Mouse (Mus musculus) G1E (cell line): ENCODE data around the gene Lenep. TPM values are rescaled to one million over a fixed set of nuclear protein-coding genes. Genes with fewer than 3 reads are reported as not detected.

Experiments used
- ATAC-seq: 2 replicates; pipeline ENCODE4 v1.8.0; 2016; ENCODE audit warnings: mild to moderate bottlenecking; ENCODE audit not compliant: insufficient number of reproducible peaks, poor library complexity, low FRiP score, severe bottlenecking; ENCODE audit errors: extremely low read depth
- DNase-seq: peaks from one replicate; pipeline ENCODE4 v3.0.0; 2012; ENCODE audit warnings: low spot score
- H3K27me3 ChIP-seq: 2 replicates; pipeline ENCODE4 v1.6.1; 2012; ENCODE audit warnings: mild to moderate bottlenecking, low read length, inconsistent platforms; ENCODE audit not compliant: insufficient read depth
- H3K36me3 ChIP-seq: replicated peaks from 2 replicates; pipeline ENCODE3; 2012; ENCODE audit warnings: mild to moderate bottlenecking, inconsistent platforms
- H3K4me1 ChIP-seq: 2 replicates; pipeline ENCODE4 v1.6.1; 2012; ENCODE audit warnings: low read depth, low read length, inconsistent platforms, mixed read lengths; ENCODE audit not compliant: insufficient read depth
- H3K4me3 ChIP-seq: 2 replicates; pipeline ENCODE4 v1.5.1; 2012; ENCODE audit warnings: low read depth, mild to moderate bottlenecking, inconsistent platforms, low read length, moderate library complexity, mixed read lengths
- H3K9me3 ChIP-seq: replicated peaks from 2 replicates; pipeline ENCODE4 v1.6.1; 2012; ENCODE audit warnings: inconsistent platforms
- CTCF ChIP-seq: IDR thresholded peaks from 2 replicates; pipeline ENCODE4 v1.5.1; 2012; ENCODE audit warnings: low read depth, low read length, inconsistent platforms, mixed read lengths
- GATA1 ChIP-seq: IDR thresholded peaks from 2 replicates; pipeline ENCODE4 v1.6.1; 2012; ENCODE audit warnings: borderline replicate concordance, low read length, inconsistent platforms, mixed read lengths
- GATA2 ChIP-seq: IDR thresholded peaks from 2 replicates; pipeline ENCODE4 v1.6.1; 2012; ENCODE audit warnings: low read depth, low read length, inconsistent platforms, borderline replicate concordance
- POLR2AphosphoS5 ChIP-seq: IDR thresholded peaks from 2 replicates; pipeline ENCODE4 v1.6.1; 2012; ENCODE audit warnings: low read depth, low read length, inconsistent platforms; ENCODE audit not compliant: insufficient replicate concordance
- TAL1 ChIP-seq: conservative IDR thresholded peaks from 2 replicates; pipeline ENCODE4 v1.6.1; 2012; ENCODE audit warnings: low read depth, low read length, inconsistent platforms, mixed read lengths
- polyA plus RNA-seq: library from polyadenylated mRNA; stranded (reverse); fragments of >175 nt; gene quantifications from 2 replicates; pipeline ENCODE4 v1.2.3, GENCODE M21; 2012
- total RNA-seq, 2 experiments: library from RNA; stranded (forward) in 1 of 2; stranded (reverse) in 1 of 2; fragments of 200-1000 nt in 1 of 2; fragments of >200 nt in 1 of 2; fragmentation: Nextera tagmentation in 1 of 2; gene quantifications; 2 replicates each; pipeline ENCODE4 v1.2.3; 2014 to 2017

Lenep gene
- total and polyA plus RNA-seq, 3 experiments, result 0.12 to 3.7 (median 0.98) TPM

DNA sequence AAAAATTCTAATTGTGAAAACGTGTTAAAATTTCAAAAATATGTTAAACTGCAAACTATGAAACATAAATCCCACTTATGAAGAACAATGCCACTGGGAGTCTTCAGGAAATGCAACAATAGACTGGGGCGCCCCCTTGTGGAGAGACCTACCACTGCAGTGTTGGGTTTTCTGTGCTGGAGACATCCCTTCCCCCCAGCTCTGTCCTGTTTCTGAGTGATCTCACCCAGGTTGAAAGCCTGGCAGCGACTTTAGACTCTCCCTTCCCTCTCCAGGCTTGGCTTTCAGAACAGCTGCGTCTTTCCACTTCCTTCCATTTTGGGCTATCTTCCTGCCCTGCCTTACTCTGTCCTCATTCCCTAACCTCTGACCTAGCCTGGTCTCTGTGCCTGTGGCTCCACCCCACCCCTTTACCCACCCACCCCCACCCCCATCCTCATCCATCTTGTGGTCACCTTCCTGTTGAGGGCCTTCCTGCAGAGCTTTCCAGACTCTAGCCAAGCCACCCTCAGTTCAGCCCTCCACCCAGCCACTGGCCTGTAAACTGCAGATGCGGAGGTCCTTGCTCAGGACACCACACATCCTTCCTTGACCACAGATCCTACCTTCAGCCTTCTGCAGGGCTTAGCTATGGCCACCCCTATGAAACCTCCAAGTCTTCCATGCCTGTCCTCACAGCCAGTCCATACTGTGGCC is 47.6 kb downstream of the Lenep start:
- Histone ChIP-seq H3K27me3 (peaks cover 70% of the 10 kb centered on the region), H3K4me1 (peaks cover 17% of the 10 kb centered on the region), H3K9me3 (no peaks in the 10 kb centered on the region), H3K4me3 (no peak overlapping the region), H3K36me3 (no peaks in the 10 kb centered on the region)
- TF ChIP-seq GATA1 (no peak), TAL1 (no peak), GATA2 (no peak), POLR2AphosphoS5 (no peak), CTCF (peak; percentile 91)
- ATAC-seq (no peak), DNase-seq (peak; percentile 57)

DNA sequence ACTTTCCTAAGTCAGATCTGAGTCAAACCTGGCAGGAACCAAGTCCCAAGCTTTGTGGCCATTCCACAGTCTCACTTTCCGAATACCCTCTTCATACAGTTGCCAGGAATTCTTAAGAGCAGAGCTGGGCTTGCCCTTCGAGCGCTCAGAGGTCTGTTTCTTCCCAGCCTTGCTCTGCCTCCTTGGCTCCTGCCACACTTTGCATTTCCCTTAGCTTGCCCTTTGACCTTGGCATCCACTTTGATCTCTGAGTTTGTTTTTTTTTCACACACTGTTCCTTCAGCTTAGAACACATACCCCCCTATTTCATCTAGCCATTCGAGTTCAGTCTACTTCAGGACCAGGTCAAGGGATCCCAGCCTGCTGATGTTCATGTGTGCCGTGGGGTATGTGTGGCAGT is 51.3 kb downstream of the Lenep start:
- no peak for DNase-seq
- no peaks in the 10 kb centered on the region for H3K9me3 ChIP-seq
- no peak for ATAC-seq
- no peaks in the 10 kb centered on the region for H3K36me3 ChIP-seq
- H3K4me3 ChIP-seq, result no peak overlapping the region
- H3K27me3 ChIP-seq, result peaks cover 76% of the 10 kb centered on the region
- TF ChIP-seq GATA2 (no peak), GATA1 (no peak), TAL1 (no peak), POLR2AphosphoS5 (no peak), CTCF (no peak)
- H3K4me1 ChIP-seq, result peaks cover 19% of the 10 kb centered on the region

Other genes with a start within 250 kb of the Lenep start
Only the 20 nearest of the 26 such genes appear.
- 42.6 and 54.5 TPM in 2 replicates for gene Mtx1, start 175.7 kb downstream of the Lenep start, total RNA-seq (2014; fragmentation: Nextera tagmentation)
- 82.5 and 100 TPM in 2 replicates for gene Mtx1, start 175.7 kb downstream of the Lenep start, total RNA-seq (2017)
- 311 and 404 TPM in 2 replicates for gene Mtx1, start 175.7 kb downstream of the Lenep start, polyA plus RNA-seq
- gene Muc1, start 173.7 kb downstream of the Lenep start, total RNA-seq (2014; fragmentation: Nextera tagmentation), result 0.34 TPM in 1 of 2 replicates, not detected in the other
- 0.06 and 0.16 TPM in 2 replicates for gene Muc1, start 173.7 kb downstream of the Lenep start, total RNA-seq (2017)
- not detected in 2 replicates for gene Muc1, start 173.7 kb downstream of the Lenep start, polyA plus RNA-seq
- gene Krtcap2, start 156.8 kb downstream of the Lenep start, total RNA-seq (2014; fragmentation: Nextera tagmentation), result 105 and 132 TPM in 2 replicates
- gene Krtcap2, start 156.8 kb downstream of the Lenep start, total RNA-seq (2017), result 86.4 and 106 TPM in 2 replicates
- 145 and 167 TPM in 2 replicates for gene Krtcap2, start 156.8 kb downstream of the Lenep start, polyA plus RNA-seq
- 1.8 and 10.1 TPM in 2 replicates for gene Trim46, start 156.5 kb downstream of the Lenep start, total RNA-seq (2014; fragmentation: Nextera tagmentation)
- 0.64 and 0.76 TPM in 2 replicates for gene Trim46, start 156.5 kb downstream of the Lenep start, total RNA-seq (2017)
- gene Trim46, start 156.5 kb downstream of the Lenep start, polyA plus RNA-seq, result 2.7 and 2.8 TPM in 2 replicates
- 13.2 and 13.5 TPM in 2 replicates for gene Dpm3, start 143.4 kb downstream of the Lenep start, total RNA-seq (2014; fragmentation: Nextera tagmentation)
- 47.7 and 54.5 TPM in 2 replicates for gene Dpm3, start 143.4 kb downstream of the Lenep start, total RNA-seq (2017)
- gene Dpm3, start 143.4 kb downstream of the Lenep start, polyA plus RNA-seq, result 178 and 207 TPM in 2 replicates
- gene Slc50a1, start 132.2 kb downstream of the Lenep start, total RNA-seq (2014; fragmentation: Nextera tagmentation), result not detected in 2 replicates
- 0.66 TPM in 1 of 2 replicates, not detected in the other for gene Slc50a1, start 132.2 kb downstream of the Lenep start, total RNA-seq (2017)
- gene Slc50a1, start 132.2 kb downstream of the Lenep start, polyA plus RNA-seq, result not detected in 2 replicates
- not detected in 2 replicates for gene Efna1, start 121.7 kb downstream of the Lenep start, total RNA-seq (2014; fragmentation: Nextera tagmentation)
- 0.05 and 0.12 TPM in 2 replicates for gene Efna1, start 121.7 kb downstream of the Lenep start, total RNA-seq (2017)
- gene Efna1, start 121.7 kb downstream of the Lenep start, polyA plus RNA-seq, result not detected in 2 replicates
- gene Efna3, start 79.8 kb downstream of the Lenep start, total RNA-seq (2014; fragmentation: Nextera tagmentation), result not detected in 2 replicates
- 0.06 TPM in 1 of 2 replicates, not detected in the other for gene Efna3, start 79.8 kb downstream of the Lenep start, total RNA-seq (2017)
- not detected in 2 replicates for gene Efna3, start 79.8 kb downstream of the Lenep start, polyA plus RNA-seq
- not detected in 2 replicates for gene Efna4, start 64.8 kb downstream of the Lenep start, total RNA-seq (2014; fragmentation: Nextera tagmentation)
- 0.12 TPM in 1 of 2 replicates, not detected in the other for gene Efna4, start 64.8 kb downstream of the Lenep start, total RNA-seq (2017)
- not detected in 2 replicates for gene Efna4, start 64.8 kb downstream of the Lenep start, polyA plus RNA-seq
- not detected in 2 replicates for gene Adam15, start 52.8 kb downstream of the Lenep start, total RNA-seq (2014; fragmentation: Nextera tagmentation)
- gene Adam15, start 52.8 kb downstream of the Lenep start, total RNA-seq (2017), result 0.17 and 1.4 TPM in 2 replicates
- gene Adam15, start 52.8 kb downstream of the Lenep start, polyA plus RNA-seq, result 0.05 and 0.10 TPM in 2 replicates
- not detected in 2 replicates for gene Dcst2, start 40.8 kb downstream of the Lenep start, total RNA-seq (2014; fragmentation: Nextera tagmentation)
- gene Dcst2, start 40.8 kb downstream of the Lenep start, total RNA-seq (2017), result not detected in 2 replicates
- gene Dcst2, start 40.8 kb downstream of the Lenep start, polyA plus RNA-seq, result not detected in 2 replicates
- gene Dcst1, start 37.5 kb downstream of the Lenep start, total RNA-seq (2014; fragmentation: Nextera tagmentation), result not detected in 2 replicates
- 0.06 and 0.22 TPM in 2 replicates for gene Dcst1, start 37.5 kb downstream of the Lenep start, total RNA-seq (2017)
- gene Dcst1, start 37.5 kb downstream of the Lenep start, polyA plus RNA-seq, result not detected in 2 replicates
- gene Zbtb7b, start 8.0 kb downstream of the Lenep start, total RNA-seq (2014; fragmentation: Nextera tagmentation), result 32.9 and 34.2 TPM in 2 replicates
- 23.3 and 31.4 TPM in 2 replicates for gene Zbtb7b, start 8.0 kb downstream of the Lenep start, total RNA-seq (2017)
- 123 and 126 TPM in 2 replicates for gene Zbtb7b, start 8.0 kb downstream of the Lenep start, polyA plus RNA-seq
- 19.7 and 22.0 TPM in 2 replicates for gene Flad1, start 9.1 kb upstream of the Lenep start, total RNA-seq (2014; fragmentation: Nextera tagmentation)
- 18.0 and 22.0 TPM in 2 replicates for gene Flad1, start 9.1 kb upstream of the Lenep start, total RNA-seq (2017)
- 12.5 and 17.8 TPM in 2 replicates for gene Flad1, start 9.1 kb upstream of the Lenep start, polyA plus RNA-seq
- gene Cks1b, start 15.6 kb upstream of the Lenep start, total RNA-seq (2014; fragmentation: Nextera tagmentation), result 92.2 and 99.8 TPM in 2 replicates
- 182 and 184 TPM in 2 replicates for gene Cks1b, start 15.6 kb upstream of the Lenep start, total RNA-seq (2017)
- 75.1 and 86.2 TPM in 2 replicates for gene Cks1b, start 15.6 kb upstream of the Lenep start, polyA plus RNA-seq
- gene Shc1, start 15.7 kb upstream of the Lenep start, total RNA-seq (2014; fragmentation: Nextera tagmentation), result 61.7 and 124 TPM in 2 replicates
- gene Shc1, start 15.7 kb upstream of the Lenep start, total RNA-seq (2017), result 40.9 and 47.6 TPM in 2 replicates
- 111 and 118 TPM in 2 replicates for gene Shc1, start 15.7 kb upstream of the Lenep start, polyA plus RNA-seq
- gene Pygo2, start 27.4 kb upstream of the Lenep start, total RNA-seq (2014; fragmentation: Nextera tagmentation), result 30.9 and 62.1 TPM in 2 replicates
- gene Pygo2, start 27.4 kb upstream of the Lenep start, total RNA-seq (2017), result 20.9 and 22.2 TPM in 2 replicates
- 201 and 246 TPM in 2 replicates for gene Pygo2, start 27.4 kb upstream of the Lenep start, polyA plus RNA-seq
- gene Pbxip1, start 33.9 kb upstream of the Lenep start, total RNA-seq (2014; fragmentation: Nextera tagmentation), result 9.0 and 12.1 TPM in 2 replicates
- 15.0 and 16.4 TPM in 2 replicates for gene Pbxip1, start 33.9 kb upstream of the Lenep start, total RNA-seq (2017)
- 8.3 and 9.0 TPM in 2 replicates for gene Pbxip1, start 33.9 kb upstream of the Lenep start, polyA plus RNA-seq
- gene Pmvk, start 51.7 kb upstream of the Lenep start, total RNA-seq (2014; fragmentation: Nextera tagmentation), result 12.1 and 17.8 TPM in 2 replicates
- 46.6 and 48.1 TPM in 2 replicates for gene Pmvk, start 51.7 kb upstream of the Lenep start, total RNA-seq (2017)
- 14.9 and 26.1 TPM in 2 replicates for gene Pmvk, start 51.7 kb upstream of the Lenep start, polyA plus RNA-seq
- gene Kcnn3, start 117.4 kb upstream of the Lenep start, total RNA-seq (2014; fragmentation: Nextera tagmentation), result not detected in 2 replicates
- under 0.01 and 0.16 TPM in 2 replicates for gene Kcnn3, start 117.4 kb upstream of the Lenep start, total RNA-seq (2017)
- gene Kcnn3, start 117.4 kb upstream of the Lenep start, polyA plus RNA-seq, result not detected in 2 replicates